Mouse (Mus musculus): ENCODE results near the gene Zfp687.

Zfp687 gene

GRCm38 (mm10) chr3:95014428-95015151, 658 bp downstream of the Zfp687 start:
- Histone ChIP-seq H3K4me1 (replicated peaks; ENCODE audit: low read depth, low read length) (peaks cover 47% of the 10 kb centered on the region), H3K36me3 (ENCODE audit: insufficient read depth, low read length) (peaks cover 38% of the 10 kb centered on the region), H3K9me3 (ENCODE audit: low read length) (no peaks in the 10 kb centered on the region), H3K27me3 (ENCODE audit: insufficient read depth, low read length) (no peaks in the 10 kb centered on the region), H3K4me3 (replicated peaks; ENCODE audit: low read length) (peak overlapping the region; percentile 94)
- no peak for TF ChIP-seq CTCF (conservative IDR thresholded peaks at IDR 0.05; ENCODE audit: low read length)
- no peak for TF ChIP-seq NANOG (IDR thresholded peaks at IDR 0.05; ENCODE audit: borderline replicate concordance, low read length)
- no peak for TF ChIP-seq POU5F1 (IDR thresholded peaks at IDR 0.05; ENCODE audit: borderline replicate concordance, low read length)

DNA sequence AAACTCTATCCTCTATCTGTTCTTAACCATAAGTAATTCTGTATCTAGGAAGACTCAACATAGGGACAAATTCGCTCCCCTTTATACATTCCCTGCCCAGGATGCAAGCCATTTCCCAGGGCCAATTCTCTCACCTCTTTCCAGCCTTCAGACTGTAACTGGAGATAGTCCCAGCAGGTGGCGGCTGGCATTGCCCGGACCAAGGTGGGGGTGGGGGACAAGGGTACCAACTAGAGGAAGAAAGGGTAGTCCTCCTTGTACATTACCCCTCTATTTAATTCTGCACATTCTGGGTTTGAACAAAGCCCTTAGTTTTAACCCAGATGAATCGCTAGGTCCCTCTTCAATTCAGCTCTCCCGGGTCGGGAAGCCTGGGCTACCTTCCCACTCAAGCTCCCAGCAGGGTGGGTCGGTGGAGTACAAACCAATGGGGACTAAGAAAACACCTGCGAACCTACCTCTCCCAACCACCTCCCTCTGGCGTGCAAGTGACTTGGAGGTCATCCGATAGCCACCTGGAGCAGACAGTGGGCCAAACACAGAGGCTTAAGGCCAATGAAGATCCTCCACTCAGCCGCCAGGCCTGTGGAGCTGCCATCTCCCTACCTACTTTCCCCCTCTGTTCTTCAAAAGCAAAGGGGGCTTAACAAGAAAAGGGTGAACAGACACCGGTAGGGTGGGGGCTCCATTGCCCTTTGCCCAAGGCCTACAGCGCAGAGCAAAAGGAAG, 1.4 kb downstream of the Zfp687 start:
- peaks cover 45% of the 10 kb centered on the region for H3K36me3 ChIP-seq (ENCODE audit: insufficient read depth, low read length)
- H3K4me1 ChIP-seq (replicated peaks; ENCODE audit: low read depth, low read length) = peaks cover 54% of the 10 kb centered on the region
- H3K27me3 ChIP-seq (ENCODE audit: insufficient read depth, low read length) = no peaks in the 10 kb centered on the region
- peak overlapping the region; percentile 94 for H3K4me3 ChIP-seq (replicated peaks; ENCODE audit: low read length)
- TF ChIP-seq NANOG (IDR thresholded peaks at IDR 0.05; ENCODE audit: borderline replicate concordance, low read length) (no peak), POU5F1 (IDR thresholded peaks at IDR 0.05; ENCODE audit: borderline replicate concordance, low read length) (no peak), CTCF (conservative IDR thresholded peaks at IDR 0.05; ENCODE audit: low read length) (no peak)
- H3K9me3 ChIP-seq (ENCODE audit: low read length) = no peaks in the 10 kb centered on the region

DNA sequence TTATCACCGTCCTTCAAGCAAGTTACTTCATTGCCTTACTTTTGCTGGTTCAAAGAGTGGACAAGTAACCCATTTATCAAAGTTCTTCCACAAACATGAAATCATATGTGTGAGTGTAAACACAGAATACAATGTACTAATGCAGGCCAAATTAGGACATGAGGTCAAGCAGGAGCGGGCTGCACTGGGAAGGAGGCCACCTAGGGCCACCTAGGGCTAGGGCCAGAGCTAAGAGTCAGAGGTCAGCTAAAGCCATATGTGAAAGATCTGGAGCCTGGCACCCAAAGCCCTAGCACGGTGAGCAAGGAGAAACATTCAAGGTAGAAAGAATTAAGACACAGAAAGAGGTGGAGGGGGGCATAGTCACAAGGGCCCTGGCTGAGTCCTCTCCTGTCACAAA, 2.3 kb downstream of the Zfp687 start:
- TF ChIP-seq NANOG (IDR thresholded peaks at IDR 0.05; ENCODE audit: borderline replicate concordance, low read length) = no peak
- no peak for TF ChIP-seq POU5F1 (IDR thresholded peaks at IDR 0.05; ENCODE audit: borderline replicate concordance, low read length)
- no peak for TF ChIP-seq CTCF (conservative IDR thresholded peaks at IDR 0.05; ENCODE audit: low read length)
- peak overlapping the region; percentile 94; the same call in 1 of the 2 replicates for H3K4me3 ChIP-seq (replicated peaks; ENCODE audit: low read length)
- H3K27me3 ChIP-seq (ENCODE audit: insufficient read depth, low read length) = no peaks in the 10 kb centered on the region
- peaks cover 63% of the 10 kb centered on the region for H3K4me1 ChIP-seq (replicated peaks; ENCODE audit: low read depth, low read length)
- no peaks in the 10 kb centered on the region for H3K9me3 ChIP-seq (ENCODE audit: low read length)
- peaks cover 54% of the 10 kb centered on the region for H3K36me3 ChIP-seq (ENCODE audit: insufficient read depth, low read length)

DNA sequence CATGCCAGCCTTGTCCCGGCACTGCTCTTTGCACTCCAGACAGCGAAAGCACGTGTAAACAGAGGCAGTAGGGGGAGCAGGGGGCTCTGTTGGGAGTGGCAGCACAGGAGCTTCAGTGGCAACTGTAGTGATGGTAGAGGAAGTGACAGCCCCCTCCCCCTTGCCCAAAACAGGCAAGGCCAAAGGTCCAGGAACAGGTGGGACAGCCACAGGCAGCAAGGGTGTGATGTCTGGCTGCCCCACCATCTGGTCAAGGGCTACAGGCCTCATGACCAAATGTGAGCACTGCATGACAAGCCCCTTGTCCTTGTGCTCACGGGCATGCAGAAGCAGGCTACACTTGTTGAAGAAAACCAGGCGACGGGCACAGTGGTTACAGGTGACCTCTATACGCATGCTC, 4.9 kb downstream of the Zfp687 start:
- no peak for TF ChIP-seq POU5F1 (IDR thresholded peaks at IDR 0.05; ENCODE audit: borderline replicate concordance, low read length)
- TF ChIP-seq CTCF (conservative IDR thresholded peaks at IDR 0.05; ENCODE audit: low read length) = no peak
- no peak for TF ChIP-seq NANOG (IDR thresholded peaks at IDR 0.05; ENCODE audit: borderline replicate concordance, low read length)
- Histone ChIP-seq H3K36me3 (ENCODE audit: insufficient read depth, low read length) (peaks cover 79% of the 10 kb centered on the region), H3K27me3 (ENCODE audit: insufficient read depth, low read length) (no peaks in the 10 kb centered on the region), H3K4me3 (replicated peaks; ENCODE audit: low read length) (no peak overlapping the region), H3K4me1 (replicated peaks; ENCODE audit: low read depth, low read length) (peaks cover 75% of the 10 kb centered on the region), H3K9me3 (ENCODE audit: low read length) (no peaks in the 10 kb centered on the region)

- Histone ChIP-seq H3K36me3 (ENCODE audit: insufficient read depth, low read length) (peaks cover 100% of the 10 kb centered on the region), H3K4me3 (replicated peaks; ENCODE audit: low read length) (no peak overlapping the region), H3K4me1 (replicated peaks; ENCODE audit: low read depth, low read length) (peaks cover 67% of the 10 kb centered on the region), H3K9me3 (ENCODE audit: low read length) (no peaks in the 10 kb centered on the region), H3K27me3 (ENCODE audit: insufficient read depth, low read length) (no peaks in the 10 kb centered on the region)
- TF ChIP-seq CTCF (conservative IDR thresholded peaks at IDR 0.05; ENCODE audit: low read length) (no peak), POU5F1 (IDR thresholded peaks at IDR 0.05; ENCODE audit: borderline replicate concordance, low read length) (no peak), NANOG (IDR thresholded peaks at IDR 0.05; ENCODE audit: borderline replicate concordance, low read length) (no peak)
Measured at GRCm38 (mm10) chr3:95007706-95008105, 7.5 kb downstream of the Zfp687 start.

GRCm38 (mm10) chr3:95005651-95006050, 9.6 kb downstream of the Zfp687 start:
- Histone ChIP-seq H3K4me1 (replicated peaks; ENCODE audit: low read depth, low read length) (peaks cover 56% of the 10 kb centered on the region), H3K36me3 (ENCODE audit: insufficient read depth, low read length) (peaks cover 99% of the 10 kb centered on the region), H3K27me3 (ENCODE audit: insufficient read depth, low read length) (no peaks in the 10 kb centered on the region), H3K9me3 (ENCODE audit: low read length) (no peaks in the 10 kb centered on the region), H3K4me3 (replicated peaks; ENCODE audit: low read length) (no peak overlapping the region)
- TF ChIP-seq NANOG (IDR thresholded peaks at IDR 0.05; ENCODE audit: borderline replicate concordance, low read length) = no peak

GRCm38 (mm10) chr3:95003273-95003672, 12.0 kb downstream of the Zfp687 start:
- H3K9me3 ChIP-seq (ENCODE audit: low read length) = no peaks in the 10 kb centered on the region
- H3K36me3 ChIP-seq (ENCODE audit: insufficient read depth, low read length) = peaks cover 98% of the 10 kb centered on the region
- no peaks in the 10 kb centered on the region for H3K27me3 ChIP-seq (ENCODE audit: insufficient read depth, low read length)
- TF ChIP-seq POU5F1 (IDR thresholded peaks at IDR 0.05; ENCODE audit: borderline replicate concordance, low read length) = no peak
- TF ChIP-seq NANOG (IDR thresholded peaks at IDR 0.05; ENCODE audit: borderline replicate concordance, low read length) = no peak
- TF ChIP-seq CTCF (conservative IDR thresholded peaks at IDR 0.05; ENCODE audit: low read length) = no peak
- H3K4me1 ChIP-seq (replicated peaks; ENCODE audit: low read depth, low read length) = peaks cover 37% of the 10 kb centered on the region
- H3K4me3 ChIP-seq (replicated peaks; ENCODE audit: low read length) = no peak overlapping the region

- TF ChIP-seq POU5F1 (IDR thresholded peaks at IDR 0.05; ENCODE audit: borderline replicate concordance, low read length) (no peak), CTCF (conservative IDR thresholded peaks at IDR 0.05; ENCODE audit: low read length) (no peak), NANOG (IDR thresholded peaks at IDR 0.05; ENCODE audit: borderline replicate concordance, low read length) (no peak)
- Histone ChIP-seq H3K4me3 (replicated peaks; ENCODE audit: low read length) (no peak overlapping the region), H3K27me3 (ENCODE audit: insufficient read depth, low read length) (no peaks in the 10 kb centered on the region), H3K9me3 (ENCODE audit: low read length) (no peaks in the 10 kb centered on the region), H3K4me1 (replicated peaks; ENCODE audit: low read depth, low read length) (peaks cover 30% of the 10 kb centered on the region), H3K36me3 (ENCODE audit: insufficient read depth, low read length) (peaks cover 98% of the 10 kb centered on the region)
Measured at GRCm38 (mm10) chr3:95002569-95002968, 12.7 kb downstream of the Zfp687 start.
